ENCODE assay signal across 36 mouse cellular contexts in the genomic region with DNA sequence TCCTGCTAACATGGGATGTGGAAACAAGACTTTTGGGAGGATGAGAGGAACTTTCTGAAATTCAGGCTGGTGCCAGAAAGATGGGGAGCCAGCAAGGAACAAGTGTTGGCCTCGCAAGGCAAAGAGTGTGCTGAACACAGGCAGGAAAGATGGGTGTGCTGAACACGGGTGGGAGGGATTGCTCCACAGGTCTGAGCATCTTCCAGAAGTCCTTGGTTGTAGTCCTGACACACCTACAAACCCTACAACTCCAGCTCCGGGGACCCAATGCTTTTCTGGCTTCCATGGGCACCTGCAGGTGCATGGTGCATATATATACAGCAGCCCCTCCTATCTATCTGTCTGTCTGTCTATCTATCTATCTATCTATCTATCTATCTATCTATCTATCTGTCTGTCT. TPM values are rescaled to one million over a fixed set of nuclear protein-coding genes. Genes with fewer than 3 reads are reported as not detected.
"Had no signal": no experiment of that assay in that cellular context is flagged by ENCODE, and none has a peak within 500 bp of the region (broad histone marks: within the 10 kb centered on the region; RNA-seq: fewer than 3 reads in every experiment).

No protein-coding gene starts in this region.

- H3K27me3 ChIP-seq: heart, embryonic 13.5 days; heart, embryonic 15.5 days; hindbrain, embryonic 12.5 days; hindbrain, embryonic 13.5 days; hindbrain, embryonic 15.5 days; intestine, embryonic 15.5 days; kidney, embryonic 15.5 days had no signal

- ATAC-seq: hindbrain, embryonic 16.5 days; hindbrain, postnatal 0 days; inflammation-experienced regulatory T-cells, adult 6 months; intestine, embryonic 15.5 days; intestine, embryonic 16.5 days; intestine, postnatal 0 days had no signal

- H3K9me3 ChIP-seq: heart, embryonic 13.5 days; heart, embryonic 15.5 days; hindbrain, embryonic 10.5 days; hindbrain, embryonic 13.5 days; hindbrain, embryonic 15.5 days; intestine, embryonic 15.5 days; kidney, embryonic 15.5 days had no signal

- H3K4me3 ChIP-seq: heart, embryonic 13.5 days; heart, embryonic 15.5 days; hindbrain, embryonic 10.5 days; hindbrain, embryonic 12.5 days; hindbrain, embryonic 13.5 days; hindbrain, embryonic 15.5 days; intestine, embryonic 15.5 days; kidney, embryonic 15.5 days; layer of hippocampus, adult 2 months; left cerebral cortex, adult 2 months had no signal

- H3K27ac ChIP-seq: heart, embryonic 13.5 days; heart, embryonic 15.5 days; hindbrain, embryonic 10.5 days; hindbrain, embryonic 12.5 days; hindbrain, embryonic 13.5 days; hindbrain, embryonic 14.5 days; hindbrain, embryonic 15.5 days; hindbrain, postnatal 0 days; intestine, embryonic 15.5 days; kidney, embryonic 15.5 days; kidney, postnatal 0 days; layer of hippocampus, adult 2 months; left cerebral cortex, adult 2 months had no signal

- DNase-seq: heart, postnatal 14 days; heart, postnatal 36 days; heart, postnatal 4 days; kidney, adult 11 months; kidney, adult 18-20 months; kidney, adult 8-10 months; kidney, adult 9 months; kidney, postnatal 10 days; kidney, postnatal 36 days; kidney, postnatal 4 days; layer of hippocampus, adult 9-11 months; layer of hippocampus, postnatal 36 days had no signal

- H3K36me3 ChIP-seq: heart, embryonic 13.5 days; heart, embryonic 15.5 days; hindbrain, embryonic 10.5 days; hindbrain, embryonic 12.5 days; hindbrain, embryonic 13.5 days; hindbrain, embryonic 15.5 days; intestine, embryonic 15.5 days; kidney, embryonic 15.5 days had no signal

- H3K9ac ChIP-seq: heart, embryonic 13.5 days; heart, embryonic 15.5 days; hindbrain, embryonic 12.5 days; hindbrain, embryonic 13.5 days; hindbrain, embryonic 14.5 days; hindbrain, embryonic 15.5 days; intestine, embryonic 15.5 days; kidney, embryonic 15.5 days had no signal

- H3K4me2 ChIP-seq: heart, embryonic 11.5 days; heart, embryonic 13.5 days; heart, embryonic 15.5 days; hindbrain, embryonic 12.5 days; hindbrain, embryonic 13.5 days; hindbrain, embryonic 14.5 days; hindbrain, embryonic 15.5 days; intestine, embryonic 15.5 days; kidney, embryonic 15.5 days had no signal

- H3K4me1 ChIP-seq: hindbrain, embryonic 12.5 days; hindbrain, embryonic 13.5 days; hindbrain, embryonic 15.5 days; intestine, embryonic 15.5 days; kidney, embryonic 15.5 days had no signal

RNA-seq across cellular contexts. Expression of a gene that starts 44.1 kb away (rescaled TPM):
- total RNA-seq: heart, postnatal 14 days; heart, postnatal 25 days; heart, postnatal 36 days; hematopoietic stem cell, adult 5-6 weeks; hindbrain, postnatal 0 days; layer of hippocampus, adult 18-20 months; layer of hippocampus, adult 2 months; layer of hippocampus, adult 8-10 months; layer of hippocampus, postnatal 36 days; left cerebral cortex, adult 18-20 months; left cerebral cortex, adult 2 months; left cerebral cortex, adult 8-10 months had no signal
- polyA plus RNA-seq: heart, embryonic 11.5 days; heart, embryonic 13.5 days; hindbrain, embryonic 13.5 days; hindbrain, embryonic 14.5 days had no signal
